Mouse (Mus musculus) forebrain, embryonic 12.5 days (tissue): ENCODE results near the gene Akap8l. TPM values are rescaled to one million over a fixed set of nuclear protein-coding genes. Genes with fewer than 3 reads are reported as not detected.

Experiments used
- ATAC-seq: fragments of 200-750 bp; cut with Nextera tagmentation; 2 replicates; pipeline ENCODE4 v1.8.0; 2017; ENCODE audit warnings: moderate TSS enrichment; ENCODE audit not compliant: low FRiP score
- H3K27ac ChIP-seq: fragments of 300-500 bp; sonication (generic); 2 replicates; pipeline ENCODE4 v1.5.1; 2016; ENCODE audit warnings: mild to moderate bottlenecking
- H3K27me3 ChIP-seq: fragments of 300-500 bp; sonication (generic); 2 replicates; pipeline ENCODE4 v1.6.1; 2016; ENCODE audit warnings: mild to moderate bottlenecking
- H3K36me3 ChIP-seq: fragments of 300-500 bp; sonication (generic); replicated peaks from 2 replicates; pipeline ENCODE4 v1.6.1; 2016; ENCODE audit warnings: mild to moderate bottlenecking
- H3K4me1 ChIP-seq: fragments of 300-500 bp; sonication (generic); 2 replicates; pipeline ENCODE4 v1.6.1; 2016
- H3K4me2 ChIP-seq: fragments of 300-500 bp; sonication (generic); 2 replicates; pipeline ENCODE4 v1.6.1; 2016; ENCODE audit warnings: mild to moderate bottlenecking, moderate library complexity
- H3K4me3 ChIP-seq: fragments of 300-500 bp; sonication (generic); replicated peaks from 2 replicates; pipeline ENCODE4 v1.5.1; 2016; ENCODE audit warnings: mild to moderate bottlenecking
- H3K9ac ChIP-seq: fragments of 300-500 bp; sonication (generic); 2 replicates; pipeline ENCODE4 v1.6.1; 2016; ENCODE audit warnings: mild to moderate bottlenecking
- H3K9me3 ChIP-seq: fragments of 300-500 bp; sonication (generic); 2 replicates; pipeline ENCODE4 v1.6.1; 2016
- WGBS: fragments of 180-500 bp; shearing (Covaris S2); methylation state at CpG from one replicate; pipeline ENCODE4 v1.1.7; 2016; 5-methylcytosine and 5-hydroxymethylcytosine counted together
- polyA plus RNA-seq: library from polyadenylated mRNA; unstranded; fragments of >200 nt; fragmentation: Nextera tagmentation; extraction: Ambion mirVana; gene quantifications from 2 replicates; pipeline ENCODE4 v1.2.1, GENCODE M21; 2016

Gene Akap8l
- polyA plus RNA-seq, 1 experiment from 2014 or later: 110 TPM

- no peak overlapping the region for H3K4me2 ChIP-seq
- no peak for ATAC-seq
- 86% methylated on average over 24 of the region's 24 CpGs for WGBS
- no peak overlapping the region for H3K9ac ChIP-seq
- peaks cover 9% of the 10 kb centered on the region for H3K4me1 ChIP-seq
- H3K27ac ChIP-seq: no peak overlapping the region
- no peaks in the 10 kb centered on the region for H3K27me3 ChIP-seq
- H3K9me3 ChIP-seq: no peaks in the 10 kb centered on the region
- no peak overlapping the region for H3K4me3 ChIP-seq
- peaks cover 89% of the 10 kb centered on the region for H3K36me3 ChIP-seq
Measured at GRCm38 (mm10) chr17:32356766-32357760, 6.7 kb upstream of the Akap8l start.

- H3K27ac ChIP-seq: no peak overlapping the region
- no peak overlapping the region for H3K9ac ChIP-seq
- 90% methylated on average over 9 of the region's 9 CpGs for WGBS
- no peak overlapping the region for H3K4me3 ChIP-seq
- H3K36me3 ChIP-seq: peaks cover 81% of the 10 kb centered on the region
- no peaks in the 10 kb centered on the region for H3K27me3 ChIP-seq
- no peaks in the 10 kb centered on the region for H3K9me3 ChIP-seq
- H3K4me1 ChIP-seq: peaks cover 4% of the 10 kb centered on the region; the same call in 1 of the 2 replicates
- no peak for ATAC-seq
- no peak overlapping the region for H3K4me2 ChIP-seq
Measured at GRCm38 (mm10) chr17:32356281-32356680, 5.9 kb upstream of the Akap8l start.

GRCm38 (mm10) chr17:32355031-32355430 lies 4.6 kb upstream of the Akap8l start:
- no peak overlapping the region for H3K27ac ChIP-seq
- H3K9me3 ChIP-seq: no peaks in the 10 kb centered on the region
- no peak overlapping the region for H3K4me2 ChIP-seq
- WGBS: 92% methylated on average over 6 of the region's 6 CpGs
- no peak for ATAC-seq
- peaks cover 69% of the 10 kb centered on the region for H3K36me3 ChIP-seq
- H3K9ac ChIP-seq: no peak overlapping the region
- no peaks in the 10 kb centered on the region for H3K27me3 ChIP-seq
- H3K4me3 ChIP-seq: no peak overlapping the region
- peaks cover 9% of the 10 kb centered on the region; the same call in 1 of the 2 replicates for H3K4me1 ChIP-seq

- no peak for ATAC-seq
- Histone ChIP-seq H3K27me3 (no peaks in the 10 kb centered on the region), H3K9ac (no peak overlapping the region), H3K36me3 (peaks cover 61% of the 10 kb centered on the region), H3K4me1 (peaks cover 16% of the 10 kb centered on the region), H3K4me2 (no peak overlapping the region), H3K9me3 (no peaks in the 10 kb centered on the region), H3K27ac (no peak overlapping the region), H3K4me3 (no peak overlapping the region)
- WGBS: 70% methylated on average over 5 of the region's 5 CpGs
Measured at GRCm38 (mm10) chr17:32354211-32354610, 3.8 kb upstream of the Akap8l start.

GRCm38 (mm10) chr17:32353696-32354095 lies 3.3 kb upstream of the Akap8l start:
- H3K27me3 ChIP-seq: no peaks in the 10 kb centered on the region
- peaks cover 55% of the 10 kb centered on the region for H3K36me3 ChIP-seq
- no peak for ATAC-seq
- no peak overlapping the region for H3K9ac ChIP-seq
- no peak overlapping the region for H3K27ac ChIP-seq
- whole genome bisulfite sequencing: 82% methylated on average over 4 of the region's 4 CpGs
- H3K4me3 ChIP-seq: no peak overlapping the region
- no peaks in the 10 kb centered on the region for H3K9me3 ChIP-seq
- H3K4me1 ChIP-seq: peaks cover 21% of the 10 kb centered on the region
- H3K4me2 ChIP-seq: no peak overlapping the region

- Histone ChIP-seq H3K4me1 (peaks cover 29% of the 10 kb centered on the region), H3K9me3 (no peaks in the 10 kb centered on the region), H3K4me3 (no peak overlapping the region), H3K9ac (no peak overlapping the region), H3K27ac (no peak overlapping the region), H3K27me3 (no peaks in the 10 kb centered on the region), H3K4me2 (no peak overlapping the region), H3K36me3 (peaks cover 36% of the 10 kb centered on the region)
- no peak for ATAC-seq
Measured at GRCm38 (mm10) chr17:32351726-32352125, 1.3 kb upstream of the Akap8l start.

- no peaks in the 10 kb centered on the region for H3K9me3 ChIP-seq
- no peak for ATAC-seq
- H3K27ac ChIP-seq: no peak overlapping the region
- H3K27me3 ChIP-seq: no peaks in the 10 kb centered on the region
- H3K4me2 ChIP-seq: peak overlapping the region; percentile 79
- peaks cover 31% of the 10 kb centered on the region for H3K36me3 ChIP-seq
- H3K4me1 ChIP-seq: peaks cover 29% of the 10 kb centered on the region
- H3K9ac ChIP-seq: no peak overlapping the region
- peak overlapping the region; percentile 81; the same call in 1 of the 2 replicates for H3K4me3 ChIP-seq
- 75% methylated on average over 3 of the region's 3 CpGs for WGBS
Measured at GRCm38 (mm10) chr17:32351269-32351668, 862 bp upstream of the Akap8l start.

GRCm38 (mm10) chr17:32349851-32350381 lies 491 bp downstream of the Akap8l start:
- peak; percentile 31 for ATAC-seq
- peaks cover 29% of the 10 kb centered on the region for H3K4me1 ChIP-seq
- H3K9ac ChIP-seq: peak overlapping the region; percentile 81
- peak overlapping the region; percentile 67 for H3K27ac ChIP-seq
- H3K36me3 ChIP-seq: peaks cover 18% of the 10 kb centered on the region
- WGBS: under 1% methylated on average over 24 of the region's 24 CpGs
- H3K4me2 ChIP-seq: peak overlapping the region; percentile 79
- H3K27me3 ChIP-seq: no peaks in the 10 kb centered on the region
- H3K4me3 ChIP-seq: peak overlapping the region; percentile 81
- no peaks in the 10 kb centered on the region for H3K9me3 ChIP-seq

- Histone ChIP-seq H3K9ac (peak overlapping the region; percentile 81), H3K9me3 (no peaks in the 10 kb centered on the region), H3K27me3 (no peaks in the 10 kb centered on the region), H3K27ac (0 out of 2 replicates have a peak overlapping the region, but pooled peaks have one; percentile 36), H3K4me2 (peak overlapping the region; percentile 79), H3K4me1 (peaks cover 26% of the 10 kb centered on the region), H3K36me3 (peaks cover 18% of the 10 kb centered on the region), H3K4me3 (peak overlapping the region; percentile 81)
- peak; percentile 22; the same call in 1 of the 2 replicates for ATAC-seq
- 16% methylated on average over 4 of the region's 4 CpGs for WGBS
Measured at GRCm38 (mm10) chr17:32349037-32349732, 1.2 kb downstream of the Akap8l start.

- Histone ChIP-seq H3K27ac (no peak overlapping the region), H3K9me3 (no peaks in the 10 kb centered on the region), H3K4me3 (no peak overlapping the region; the same call in 1 of the 2 replicates), H3K4me2 (no peak overlapping the region), H3K36me3 (peaks cover 12% of the 10 kb centered on the region), H3K9ac (0 out of 2 replicates have a peak overlapping the region, but pooled peaks have one; percentile 7), H3K4me1 (peaks cover 26% of the 10 kb centered on the region), H3K27me3 (no peaks in the 10 kb centered on the region)
- 92% methylated on average over 2 of the region's 2 CpGs for WGBS
- no peak for ATAC-seq
Measured at GRCm38 (mm10) chr17:32348406-32348805, 2.0 kb downstream of the Akap8l start.

- ATAC-seq: no peak
- H3K9me3 ChIP-seq: no peaks in the 10 kb centered on the region
- H3K36me3 ChIP-seq: peaks cover 35% of the 10 kb centered on the region
Measured at GRCm38 (mm10) chr17:32341102-32341501, 9.3 kb downstream of the Akap8l start.

GRCm38 (mm10) chr17:32340110-32340509 lies 10.3 kb downstream of the Akap8l start:
- no peak overlapping the region for H3K27ac ChIP-seq
- no peaks in the 10 kb centered on the region for H3K27me3 ChIP-seq
- H3K9me3 ChIP-seq: no peaks in the 10 kb centered on the region
- whole genome bisulfite sequencing: 90% methylated on average over 1 of the region's 1 CpGs
- no peak for ATAC-seq
- H3K4me3 ChIP-seq: no peak overlapping the region
- no peak overlapping the region for H3K4me2 ChIP-seq
- peaks cover 45% of the 10 kb centered on the region for H3K36me3 ChIP-seq
- H3K9ac ChIP-seq: no peak overlapping the region
- H3K4me1 ChIP-seq: no peaks in the 10 kb centered on the region

More at GRCm38 (mm10) chr17:32341102-32341501, 9.3 kb downstream of the Akap8l start:
- WGBS: 89% methylated on average over 1 of the region's 1 CpGs
- H3K4me3 ChIP-seq: no peak overlapping the region
- H3K4me1 ChIP-seq: no peaks in the 10 kb centered on the region
- H3K4me2 ChIP-seq: no peak overlapping the region
- no peaks in the 10 kb centered on the region for H3K27me3 ChIP-seq
- no peak overlapping the region for H3K9ac ChIP-seq
- H3K27ac ChIP-seq: no peak overlapping the region
